Mouse (Mus musculus): ENCODE results near the gene Smcr8. TPM values are rescaled to one million over a fixed set of nuclear protein-coding genes. Genes with fewer than 3 reads are reported as not detected.
"Not testable (repeated sequence)": the region's sequence is repeated elsewhere in the genome, so short reads cannot be mapped to it uniquely, and the experiment has no call there.

The Smcr8 gene
- total RNA-seq, 4 experiments from 2014 or later = 14.0 to 18.0 (median 15.8) TPM

DNA sequence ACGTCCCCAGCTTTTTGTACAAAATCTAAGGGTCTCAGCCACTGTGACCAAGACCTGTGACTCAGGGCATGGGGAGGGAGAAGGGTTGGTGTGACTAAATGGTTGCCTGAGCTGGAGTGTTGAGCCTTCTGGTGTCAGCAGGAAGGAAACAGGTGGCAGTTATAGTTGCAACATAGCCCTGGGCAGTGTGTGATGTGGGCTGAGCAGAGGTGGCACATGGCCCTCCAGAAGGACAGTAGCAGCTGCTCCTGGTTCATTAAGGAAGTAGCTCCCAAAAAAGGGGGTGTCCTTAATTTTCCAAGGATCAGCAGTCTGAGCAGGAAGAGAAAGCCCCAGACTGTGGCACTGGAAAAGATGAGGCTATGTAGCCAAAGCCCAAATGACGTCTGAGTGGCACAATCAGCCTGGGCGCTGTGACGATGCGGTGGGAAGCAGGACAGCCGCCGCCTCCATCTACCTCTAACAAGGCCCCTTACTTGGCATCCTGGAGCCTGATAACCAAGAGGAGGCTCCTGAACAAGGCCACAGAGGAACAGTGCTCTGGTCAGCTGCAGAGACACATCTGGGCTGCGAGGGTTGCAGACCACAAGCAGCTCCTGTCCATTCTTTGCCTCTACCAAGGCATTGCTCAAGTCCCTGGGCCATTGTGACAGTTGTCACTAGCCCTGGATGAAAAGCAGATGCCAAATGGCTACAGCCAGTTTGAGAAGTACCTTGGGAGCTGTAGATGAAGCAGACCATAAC lies 7.0 kb downstream of the Smcr8 start:
- no peak for DNase-seq (ENCODE audit: low spot score)

DNA sequence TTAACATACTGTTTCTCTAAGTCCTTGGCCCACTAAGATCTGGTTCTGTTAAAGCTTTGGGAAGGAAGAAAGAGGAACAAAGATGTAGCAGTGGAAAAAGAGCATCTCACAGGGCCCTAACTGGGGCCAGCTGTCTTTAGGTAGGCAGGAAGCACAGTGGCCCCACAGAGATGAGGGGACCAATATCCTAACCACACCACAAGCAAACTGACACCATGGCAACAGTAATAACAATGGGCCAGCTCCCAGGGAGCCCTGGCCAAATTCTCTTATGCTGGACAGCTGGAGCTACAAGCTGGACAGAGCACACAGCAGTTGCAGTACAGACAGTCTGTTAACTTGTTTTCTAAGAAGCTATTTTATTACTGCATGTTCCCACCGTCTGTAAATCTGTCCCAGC lies 10.3 kb downstream of the Smcr8 start:
- peak; percentile 67 for DNase-seq (ENCODE audit: low spot score)

DNA sequence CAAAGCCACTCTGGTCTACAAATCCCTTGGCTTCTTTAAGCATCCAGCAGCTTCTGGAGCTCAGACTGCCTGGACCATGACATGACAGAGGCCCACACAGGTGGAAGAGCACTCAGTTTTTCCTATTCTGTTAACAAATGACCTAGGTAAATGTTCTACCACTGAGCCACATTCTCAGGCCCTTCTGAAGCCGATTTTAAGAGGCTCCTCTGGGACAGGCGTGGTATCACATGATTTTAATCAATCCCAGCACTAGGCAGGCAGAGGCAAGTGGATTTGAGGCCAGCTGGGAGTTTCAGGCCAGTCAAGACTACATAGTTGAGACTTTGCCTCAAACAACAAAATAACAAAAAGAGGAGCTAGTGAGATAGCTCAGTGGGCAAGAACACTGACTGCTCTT lies 13.1 kb downstream of the Smcr8 start:
- no peak for DNase-seq (ENCODE audit: low spot score)

DNA sequence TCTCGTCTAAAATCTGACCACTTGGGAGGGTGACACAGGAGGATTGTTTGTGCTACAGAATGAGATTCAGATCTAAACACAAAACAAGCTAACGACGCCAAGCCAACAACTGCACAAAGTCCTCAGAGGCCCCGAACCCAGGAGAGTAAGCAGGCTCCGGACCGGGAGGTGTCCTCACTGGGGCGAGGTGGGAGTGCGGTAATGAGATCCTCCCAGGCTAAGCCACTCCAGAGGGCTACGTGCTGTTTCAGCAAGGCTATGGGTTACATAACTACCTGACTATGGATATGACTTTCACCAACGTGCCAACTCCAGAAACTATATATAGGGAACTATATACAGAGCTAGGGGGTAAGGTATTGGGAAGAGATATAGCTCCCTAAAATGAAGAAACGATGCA lies 19.0 kb downstream of the Smcr8 start:
- no peak for DNase-seq (ENCODE audit: low spot score)

DNA sequence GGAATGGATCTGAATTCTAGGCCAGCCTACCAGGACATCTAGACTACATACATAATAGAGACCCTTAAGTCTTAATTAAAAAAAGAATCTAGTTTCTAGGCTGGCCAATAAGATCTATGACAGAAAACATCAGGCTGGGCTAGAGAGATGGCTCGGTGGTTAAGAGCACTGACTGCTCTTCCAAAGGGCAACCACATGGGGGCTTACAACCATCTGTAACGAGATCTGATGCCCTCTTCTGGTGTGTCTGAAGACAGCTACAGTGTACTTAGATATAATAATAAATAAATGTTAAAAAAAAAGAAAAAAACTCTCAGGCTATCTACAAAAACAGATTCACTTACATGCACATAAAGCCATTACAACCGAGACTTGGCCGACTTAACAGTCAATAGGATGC lies 22.7 kb downstream of the Smcr8 start:
- no peak for DNase-seq (ENCODE audit: low spot score)

DNA sequence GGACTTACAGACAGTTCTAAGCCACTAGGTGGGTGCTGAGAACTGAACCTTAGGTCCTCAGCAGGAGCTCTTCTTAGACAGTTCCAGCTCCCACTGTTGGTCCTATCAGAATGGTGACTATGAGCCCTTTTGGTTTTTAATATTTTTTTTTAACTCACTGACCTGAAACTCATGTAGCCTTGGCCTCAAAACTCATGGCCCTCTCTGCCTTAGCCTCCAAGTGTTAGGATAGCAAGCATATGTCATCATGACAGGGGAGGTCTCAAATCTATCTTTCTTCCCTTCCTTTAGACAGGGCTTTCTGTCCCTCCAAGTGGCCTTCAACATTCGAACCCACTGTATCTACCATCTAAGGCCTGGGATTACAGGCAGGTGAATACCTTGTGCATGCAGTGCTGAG lies 23.6 kb downstream of the Smcr8 start:
- DNase-seq (ENCODE audit: low spot score) = no peak

DNA sequence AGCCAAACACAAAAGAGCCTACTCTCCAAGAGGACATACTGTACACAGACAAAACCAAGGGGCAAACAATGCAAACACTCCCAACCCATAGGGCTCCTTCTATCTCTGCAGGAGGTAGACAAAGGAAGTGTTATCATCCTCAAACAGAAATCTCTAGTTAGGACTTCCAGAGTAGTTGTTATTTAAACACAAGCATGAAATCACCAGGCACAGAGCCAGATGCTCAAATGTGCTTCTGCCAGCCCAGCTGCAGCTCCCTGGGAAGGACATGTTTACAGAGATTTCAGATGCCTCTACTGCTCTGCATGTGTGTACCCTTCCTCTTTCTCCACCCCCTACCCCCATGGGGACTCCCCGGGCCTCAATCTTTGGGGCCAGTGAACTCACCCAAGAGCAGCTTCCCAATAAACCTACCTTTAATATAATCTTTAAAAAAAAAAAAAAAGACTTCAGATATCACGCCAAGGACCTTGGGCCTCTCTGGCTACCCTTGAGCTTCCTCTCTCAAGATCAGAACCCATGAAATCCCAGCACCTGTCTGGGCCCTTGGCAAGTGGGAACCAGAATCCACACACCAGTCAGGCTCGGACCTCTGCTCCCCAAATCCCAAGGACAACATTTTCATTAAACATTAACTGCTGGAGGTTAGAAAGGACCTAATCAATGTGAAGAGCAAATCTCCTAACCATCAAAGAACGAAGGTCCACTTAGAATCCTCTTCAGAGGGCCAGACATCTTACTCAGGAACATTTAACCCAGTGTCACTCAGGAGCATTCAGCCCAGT lies 31.2 kb downstream of the Smcr8 start:
- peak; percentile 31 for DNase-seq (ENCODE audit: low spot score)

DNA sequence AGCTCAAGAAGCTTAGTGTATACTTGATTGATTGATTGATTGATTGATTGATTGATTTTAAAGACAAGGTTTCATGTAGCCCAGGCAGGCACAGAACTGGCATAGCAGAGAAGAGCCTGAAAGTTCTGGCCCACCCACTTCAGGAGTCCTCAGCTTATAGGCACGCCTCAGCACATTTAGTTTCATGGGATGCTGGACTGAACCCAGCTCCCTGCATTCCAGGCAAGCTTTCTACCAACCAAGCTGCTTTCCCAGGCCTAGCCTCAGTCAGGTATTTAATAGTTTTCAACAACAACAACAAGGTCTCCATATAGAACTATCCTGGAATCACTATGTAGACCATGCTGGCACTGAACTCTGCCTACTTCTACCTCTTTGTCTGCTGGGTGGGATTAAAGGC lies 32.2 kb downstream of the Smcr8 start:
- DNase-seq (ENCODE audit: low spot score) = no peak

DNA sequence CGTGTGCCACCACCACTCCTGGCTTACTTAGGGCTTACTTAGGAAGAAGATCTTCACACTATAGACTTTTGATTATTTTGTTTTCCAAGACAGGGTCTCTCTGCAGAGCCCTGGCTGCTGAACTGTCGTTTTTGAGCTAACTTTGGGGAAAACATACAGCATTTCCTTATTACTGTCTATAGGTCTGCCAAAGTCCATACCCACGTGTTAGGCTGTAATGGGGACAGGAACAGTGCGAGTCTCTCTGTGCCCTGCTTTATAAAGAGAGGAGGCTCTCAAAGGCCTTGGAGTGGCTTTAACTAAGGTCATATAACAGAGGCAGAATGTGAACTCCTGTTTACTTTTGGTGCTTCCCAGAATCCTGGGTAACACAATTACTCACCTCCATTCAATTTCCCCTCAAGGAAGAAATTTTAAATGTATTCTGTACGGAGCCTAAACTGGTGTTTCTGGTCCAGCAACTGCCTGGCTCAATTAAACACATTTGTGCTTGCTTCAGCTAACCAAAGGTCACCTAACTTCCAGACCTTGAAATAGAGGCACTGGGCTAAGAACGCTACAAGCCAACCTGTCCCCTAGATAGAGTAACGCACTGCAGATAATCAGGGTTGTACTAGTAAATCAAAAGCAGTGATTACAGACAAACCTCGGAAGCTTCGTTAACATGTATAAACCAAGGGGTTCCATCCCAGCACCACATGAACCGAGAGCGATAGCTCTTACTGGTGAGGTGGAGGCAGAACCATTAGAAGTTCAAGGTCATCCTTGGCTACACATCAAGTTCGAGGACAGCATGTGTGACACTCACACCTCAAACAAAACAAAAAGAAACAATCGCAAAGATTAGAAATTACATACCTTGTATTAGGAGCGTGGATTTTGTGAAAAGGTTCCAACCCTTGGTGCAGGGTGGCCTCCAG lies 33.0 kb downstream of the Smcr8 start:
- DNase-seq (ENCODE audit: low spot score) = no peak

DNA sequence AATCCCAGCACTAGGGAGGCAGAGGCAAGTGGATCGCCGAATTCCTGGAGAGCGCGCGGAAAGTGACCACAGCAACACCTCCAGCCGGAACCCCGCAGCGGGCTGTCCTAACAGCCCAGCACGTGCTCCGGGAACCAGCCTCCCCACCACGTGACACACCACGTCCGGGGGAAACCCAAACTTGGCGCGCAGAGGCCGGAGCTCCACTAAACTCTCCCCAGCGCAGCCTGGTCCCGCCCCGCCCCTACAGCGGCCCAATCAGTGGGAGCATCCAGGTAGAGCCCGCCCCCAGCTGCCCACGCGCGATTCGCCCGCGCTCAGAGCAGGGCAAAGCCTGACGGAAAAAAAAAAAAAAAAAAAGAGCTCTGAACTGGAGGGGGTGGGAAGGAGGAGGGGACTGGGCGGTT lies 33.7 kb downstream of the Smcr8 start:
- DNase-seq (ENCODE audit: low spot score) = peak; percentile 92

DNA sequence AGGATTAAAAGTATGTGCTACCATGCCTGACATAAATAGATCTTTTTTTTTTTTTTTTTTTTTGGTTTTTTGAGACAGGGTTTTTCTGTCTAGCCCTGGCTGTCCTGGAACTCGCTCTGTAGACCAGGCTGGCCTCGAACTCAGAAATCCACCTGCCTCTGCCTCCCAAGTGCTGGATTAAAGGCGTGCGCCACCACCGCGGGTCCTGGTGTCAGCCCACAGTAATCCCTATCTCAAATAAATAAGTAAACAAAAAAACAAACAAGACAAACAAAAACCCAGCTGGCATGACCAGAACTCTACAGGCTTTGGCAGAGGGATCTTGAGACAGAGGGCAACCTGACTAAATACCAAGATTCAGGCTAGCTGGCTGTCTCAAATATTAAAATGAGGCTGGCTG lies 34.3 kb downstream of the Smcr8 start, which contains the start of gene Shmt1:
Shmt1 (minus strand) TSS at position 101 of the 400 bp plus-strand sequence.
- DNase-seq (ENCODE audit: low spot score) = not testable (repeated sequence)

DNA sequence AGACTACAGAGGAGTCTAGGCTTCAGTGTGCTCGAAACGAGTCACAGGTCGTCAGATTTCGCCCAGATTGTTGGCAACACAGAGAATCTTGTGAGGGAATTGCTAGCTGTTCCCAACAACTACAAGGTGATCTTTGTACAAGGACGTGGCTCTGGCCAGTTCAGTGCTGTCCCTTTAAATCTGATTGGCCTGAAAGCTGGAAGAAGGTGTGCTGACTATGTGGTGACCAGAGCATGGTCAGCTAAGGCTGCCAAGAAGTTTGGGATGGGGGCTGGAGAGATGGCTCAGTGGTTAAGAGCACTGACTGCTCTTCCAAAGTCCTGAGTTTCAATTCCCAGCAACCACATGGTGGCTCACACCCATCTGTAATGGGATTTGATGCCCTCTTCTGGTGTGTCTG lies 39.1 kb downstream of the Smcr8 start:
- no peak for DNase-seq (ENCODE audit: low spot score)

DNA sequence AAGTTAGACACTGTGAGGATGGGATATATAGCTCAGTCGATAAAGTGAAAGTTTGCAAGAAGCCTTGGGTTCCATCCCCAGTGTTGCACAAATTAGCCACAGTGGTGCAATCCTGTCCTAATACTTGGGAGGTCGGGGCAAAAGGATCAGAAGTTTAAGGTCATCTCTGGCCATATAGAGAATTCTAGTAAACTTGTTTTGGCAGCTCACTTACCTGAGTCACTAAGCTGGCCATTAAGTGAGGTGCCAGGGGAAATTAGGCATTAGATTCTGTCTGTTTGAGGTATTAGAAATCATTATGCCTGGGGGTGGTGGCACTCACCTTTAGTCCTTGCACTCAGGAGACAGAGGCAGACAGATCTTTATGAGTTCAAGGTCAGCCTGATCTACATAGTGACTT lies 46.4 kb downstream of the Smcr8 start:
- DNase-seq (ENCODE audit: low spot score) = no peak

DNA sequence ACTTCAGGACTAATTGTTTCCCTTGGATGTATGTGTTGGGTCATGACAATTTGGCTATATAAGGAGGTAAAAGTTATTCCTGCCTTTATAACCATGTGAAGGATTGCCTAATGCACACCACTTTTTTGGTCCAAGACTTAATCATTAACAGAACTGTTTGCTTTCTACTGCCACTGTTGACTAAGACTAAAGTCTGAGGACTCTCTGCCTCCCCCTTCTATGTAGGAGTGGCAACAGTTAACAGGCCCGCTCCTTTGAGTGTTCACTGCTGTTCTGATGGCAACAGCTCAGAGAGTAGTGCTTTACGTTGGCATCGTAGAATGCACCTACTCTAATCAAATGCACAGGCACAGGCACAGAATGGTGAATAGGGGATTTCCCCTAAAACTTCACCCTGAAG lies 47.9 kb downstream of the Smcr8 start:
- DNase-seq (ENCODE audit: low spot score) = no peak

DNA sequence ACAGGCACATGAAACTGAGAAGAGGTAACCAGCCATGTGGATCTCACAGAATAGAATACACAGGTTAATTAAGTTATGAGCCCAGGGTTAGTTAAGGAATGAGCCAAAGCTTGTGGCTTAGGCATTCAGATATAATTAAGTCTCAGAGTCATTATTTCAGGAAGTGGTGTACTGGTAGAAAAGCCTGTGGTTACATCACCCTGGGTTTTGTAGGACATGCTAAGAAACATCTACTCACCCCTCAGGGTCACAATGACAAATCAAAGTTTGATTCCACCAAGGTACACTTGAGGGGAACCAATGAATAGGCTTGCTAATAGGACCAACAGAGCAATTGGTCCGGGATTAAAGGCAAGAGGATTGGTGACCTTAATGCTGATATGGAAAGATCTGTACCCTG lies 49.4 kb downstream of the Smcr8 start:
- no peak for DNase-seq (ENCODE audit: low spot score)

DNA sequence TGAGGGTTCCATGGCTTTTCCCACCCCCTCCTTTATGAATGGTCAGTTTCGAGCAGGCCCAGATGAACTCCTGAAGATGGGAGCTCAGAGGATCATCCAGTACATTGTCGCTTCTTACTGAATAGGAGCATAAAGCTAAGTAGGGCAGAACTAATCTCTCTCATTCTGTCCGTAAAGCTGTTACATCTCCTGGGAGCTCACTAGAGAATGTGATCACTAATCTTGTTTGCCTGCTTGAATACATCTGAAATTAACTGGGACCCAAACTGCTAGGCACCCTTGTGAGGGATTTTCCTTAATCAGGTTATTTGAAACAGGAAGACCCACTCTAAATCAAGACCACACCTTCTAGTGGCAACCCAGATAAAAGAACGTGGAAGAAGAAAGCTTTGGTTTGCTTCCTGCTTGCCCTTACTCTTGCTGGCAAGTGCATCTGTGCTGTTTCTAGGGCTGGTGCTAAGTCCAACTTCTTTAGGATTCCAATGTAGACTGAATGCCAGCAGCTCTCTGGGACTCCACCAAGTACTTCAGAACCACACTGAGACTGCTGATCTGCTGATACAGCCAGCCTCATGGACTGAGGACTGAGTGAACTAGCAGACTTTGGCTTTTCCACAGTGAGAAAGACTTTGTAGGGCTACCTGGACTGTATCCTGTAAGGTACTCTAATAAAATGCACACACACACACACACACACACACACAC lies 50.1 kb downstream of the Smcr8 start:
- DNase-seq (ENCODE audit: low spot score) = no peak

DNA sequence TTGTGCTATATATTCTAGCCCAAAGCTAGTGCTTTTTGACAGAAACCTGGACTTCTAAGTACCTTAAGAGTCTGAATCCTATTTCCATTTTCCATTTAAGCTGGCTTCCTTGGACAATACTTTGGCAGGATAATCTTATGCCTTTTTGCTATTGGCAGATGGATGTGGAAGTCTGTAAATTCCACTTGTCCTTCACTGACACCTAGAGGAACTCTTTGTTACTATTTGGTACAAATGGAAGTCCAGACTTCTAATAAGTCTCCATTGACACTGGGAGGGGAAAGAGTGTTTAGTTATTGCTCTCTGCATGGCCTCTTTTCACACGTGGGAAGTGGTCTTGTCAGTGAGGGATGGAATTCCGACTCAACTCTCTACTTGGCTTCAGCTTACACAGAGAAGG lies 51.6 kb downstream of the Smcr8 start:
- DNase-seq (ENCODE audit: low spot score) = peak; percentile 23

DNA sequence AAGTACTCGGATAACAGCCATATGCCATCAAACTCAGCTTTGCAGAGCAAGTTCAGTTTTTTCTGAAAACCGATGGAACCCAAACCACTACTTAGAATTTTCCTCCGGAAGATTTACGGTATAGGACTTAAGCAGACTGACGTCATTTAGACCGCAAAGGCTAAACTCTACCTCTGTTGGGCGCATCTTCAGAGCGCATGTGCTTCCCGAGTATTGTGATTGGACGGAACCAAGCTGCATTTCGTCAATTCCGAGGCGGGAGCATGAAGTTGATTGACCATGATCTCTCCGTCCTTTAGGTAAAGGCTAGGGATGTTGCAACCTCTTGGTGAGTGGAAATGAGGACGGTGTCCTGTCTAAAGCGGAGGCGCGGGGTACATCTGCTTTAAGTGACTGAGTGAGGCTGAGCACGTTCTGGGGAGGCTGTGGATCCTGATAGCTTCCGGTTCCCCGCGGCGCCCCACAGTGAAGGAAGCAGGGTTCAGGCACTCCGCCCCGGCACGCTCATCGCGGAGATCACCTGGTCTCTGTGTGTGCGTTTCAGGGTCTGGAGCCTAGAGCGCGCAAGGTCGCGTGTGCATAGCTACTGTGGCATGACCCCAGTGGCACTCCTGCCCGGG lies 53.2 kb downstream of the Smcr8 start, which contains the start of gene Dhrs7b:
Dhrs7b (plus strand) TSS at position 199 of the 620 bp plus-strand sequence.
- peak; percentile 93 for DNase-seq (ENCODE audit: low spot score)

DNA sequence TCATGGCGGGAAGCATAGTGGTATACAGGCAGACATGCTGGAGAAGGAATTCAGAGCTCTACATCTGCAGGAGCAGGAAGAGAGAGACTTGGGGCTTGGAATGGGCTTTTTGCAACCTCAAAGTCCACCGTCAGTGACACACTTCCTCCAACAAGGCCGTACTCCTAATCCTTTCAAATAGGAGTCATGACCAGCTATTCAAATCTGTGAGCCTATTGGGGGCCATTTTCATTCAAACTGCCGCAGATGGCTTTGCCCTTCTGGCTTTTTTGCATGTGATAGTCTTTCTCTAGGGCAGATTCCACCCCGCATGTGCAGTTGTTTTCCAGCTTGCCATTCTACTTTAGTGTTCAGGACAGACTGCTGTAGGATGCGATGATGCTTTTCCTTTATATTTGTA lies 59.6 kb downstream of the Smcr8 start:
- no peak for DNase-seq (ENCODE audit: low spot score)
